In genomic region chr2:181032407-181032806, GRCm38 (mm10) we compare ENCODE assay signal across 8 mouse cellular contexts. TPM values are rescaled to one million over a fixed set of nuclear protein-coding genes. Genes with fewer than 3 reads are reported as not detected.
A peak's percentile ranks its signal among the peaks of the same experiment; 100 is the strongest.
DNase-seq lines count a peak whose midpoint lies in the region; ATAC-seq lines count a peak whose summit lies in the region.

No protein-coding gene starts in this region.

- peak; percentile 38 for DNase-seq in kidney, postnatal 10 days
- no peak for DNase-seq in kidney, adult 9 months
- peak; percentile 26 for DNase-seq in right cerebral cortex, postnatal 14 days
- DNase-seq in right cerebral cortex, postnatal 25 days = no peak
- DNase-seq in cerebellum, postnatal 36 days = peak; percentile 61 to 76
- peak; percentile 70 for DNase-seq in retina, embryonic 14.5 days (ENCODE audit: low spot score)
- no peak for DNase-seq in spleen, postnatal 4 days (ENCODE audit: low spot score in 2 of 2)

- no peak for ATAC-seq in monocyte, adult 5-6 weeks (replicated peaks; ENCODE audit: insufficient number of reproducible peaks, low FRiP score, low TSS enrichment, poor library complexity, severe bottlenecking)

RNA-seq across cellular contexts. Expression of gene Chrna4, which starts 10.9 kb away (rescaled TPM):
- not detected in 3 replicates for total RNA-seq in monocyte, adult 5-6 weeks (2017)

RNA-seq across cellular contexts. Expression of gene Col20a1, which starts 46.1 kb away (rescaled TPM):
- total RNA-seq in monocyte, adult 5-6 weeks (2017) = 0.68 to 1.5 TPM (median 1.1 TPM) in 3 replicates

Comparison
In these comparisons a context has a peak if more than half of its experiments do, and no peak if none do; other contexts are left out.
1. DNase-seq: peak in kidney, postnatal 10 days (single experiment), right cerebral cortex, postnatal 14 days (single experiment), cerebellum, postnatal 36 days (2 of 2) and retina, embryonic 14.5 days (single experiment); none in kidney, adult 9 months (single experiment), right cerebral cortex, postnatal 25 days (single experiment) and spleen, postnatal 4 days (0 of 2).